ENCODE assay signal across 8 mouse cellular contexts in the genomic region with DNA sequence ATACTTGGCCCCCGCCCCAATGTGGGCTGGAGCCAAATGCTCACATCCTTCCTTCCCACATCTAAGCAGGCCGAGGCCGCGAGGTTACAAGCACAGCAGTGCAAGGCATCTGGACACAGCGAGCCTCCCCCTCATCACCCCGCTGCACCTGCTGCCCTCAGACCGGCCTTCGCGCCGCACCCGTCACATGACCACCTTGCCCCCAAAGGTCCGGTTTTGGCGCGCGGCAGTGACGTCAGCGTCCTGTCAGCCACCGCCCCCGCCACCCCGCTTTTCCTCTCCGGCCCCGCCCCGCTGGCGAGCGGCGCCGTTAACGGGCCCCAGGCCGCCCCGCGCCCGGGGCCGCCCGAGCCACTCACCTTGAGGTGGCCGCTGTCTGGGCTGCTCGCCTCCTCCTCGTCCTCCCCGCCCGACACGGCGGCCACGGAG. TPM values are rescaled to one million over a fixed set of nuclear protein-coding genes. Genes with fewer than 3 reads are reported as not detected.
DNase-seq lines count a peak whose midpoint lies in the region; ATAC-seq and TF ChIP-seq lines count a peak whose summit lies in the region.

No protein-coding gene starts in this region.

- H3K36me3 ChIP-seq in embryonic facial prominence, embryonic 12.5 days, result no peaks in the 10 kb centered on the region
- no peaks in the 10 kb centered on the region; the same call in none of the 2 replicates for H3K36me3 ChIP-seq in heart, adult 2 months (ENCODE audit: control insufficient read depth, insufficient read depth, low read length)

- peaks cover 2% of the 10 kb centered on the region; the same call in 1 of the 2 replicates for H3K79me2 ChIP-seq in heart, adult 2 months (replicated peaks; ENCODE audit: control insufficient read depth, insufficient read depth, low read length)

- 1% methylated on average over 41 of the region's 42 CpGs for WGBS in embryonic facial prominence, embryonic 12.5 days
- WGBS in heart, adult 2 months, result under 1% methylated on average over 42 of the region's 42 CpGs

- TF ChIP-seq CTCF in heart, adult 2 months (IDR thresholded peaks at IDR 0.05), result no peak

- intact Hi-C loops in heart, adult 2 months (cut with DNase I), result loop anchor here (10.0 kb wide), 2 partner anchors 337 to 1187 kb away; a partner anchor contains a TSS

- 0 out of 2 replicates have a peak, but pooled peaks have one; percentile 55 for TF ChIP-seq EP300 in heart, adult 2 months (IDR thresholded peaks at IDR 0.05; ENCODE audit: insufficient read depth, low read depth, low read length)

- peak; percentile 24; the same call in 1 of the 2 replicates for ATAC-seq in embryonic facial prominence, embryonic 12.5 days (ENCODE audit: insufficient number of reproducible peaks, insufficient read depth, low FRiP score, low TSS enrichment)

- no peaks in the 10 kb centered on the region for H3K9me3 ChIP-seq in embryonic facial prominence, embryonic 12.5 days

- peak; percentile 67 for DNase-seq in layer of hippocampus, adult 11-12 months (ENCODE audit: low spot score)
- no peak for DNase-seq in layer of hippocampus, adult 9-10 months (ENCODE audit: low spot score)
- DNase-seq in heart, adult 2 months, result peak; percentile 90
- DNase-seq in kidney, adult 8-10 months, result peak; percentile 82 to 87
- peak; percentile 93 for DNase-seq in liver
- peak; percentile 55 to 80 for DNase-seq in monocyte, adult 2 months (ENCODE audit: low read depth in 1 of 2, low spot score in 2 of 2)
- DNase-seq in spleen, postnatal 14 days (ENCODE audit: low spot score in 2 of 2), result peak; percentile 82 to 88

- no peaks in the 10 kb centered on the region for H3K27me3 ChIP-seq in embryonic facial prominence, embryonic 12.5 days
- no peaks in the 10 kb centered on the region for H3K27me3 ChIP-seq in heart, adult 2 months (ENCODE audit: control insufficient read depth, insufficient read depth, low read length)

- peak overlapping the region; percentile 79 for H3K9ac ChIP-seq in embryonic facial prominence, embryonic 12.5 days
- peak overlapping the region; percentile 58 for H3K9ac ChIP-seq in heart, adult 2 months (ENCODE audit: low read depth, low read length)

- TF ChIP-seq POLR2A in heart, adult 2 months (IDR thresholded peaks at IDR 0.05; ENCODE audit: insufficient read depth, low read depth, low read length), result peak; percentile 73

- peaks cover 10% of the 10 kb centered on the region for H3K4me1 ChIP-seq in embryonic facial prominence, embryonic 12.5 days
- H3K4me1 ChIP-seq in heart, adult 2 months (ENCODE audit: control insufficient read depth, insufficient read depth, low read length), result no peaks in the 10 kb centered on the region; the same call in 1 of the 2 replicates

- peak overlapping the region; percentile 89 for H3K4me3 ChIP-seq in embryonic facial prominence, embryonic 12.5 days
- H3K4me3 ChIP-seq in heart, adult 2 months, result peak overlapping the region; percentile 90

- peak overlapping the region; percentile 86 for H3K4me2 ChIP-seq in embryonic facial prominence, embryonic 12.5 days (replicated peaks)

- peak overlapping the region; percentile 89 for H3K27ac ChIP-seq in embryonic facial prominence, embryonic 12.5 days
- H3K27ac ChIP-seq in heart, adult 2 months, result peak overlapping the region; percentile 58

RNA-seq across cellular contexts. Expression of a gene that starts 0.7 kb away (rescaled TPM):
- 18.7 and 19.1 TPM in 2 replicates for polyA plus RNA-seq in embryonic facial prominence, embryonic 12.5 days (2016; fragmentation: Nextera tagmentation; extraction: Ambion mirVana)
- total RNA-seq in heart, adult 2 months (2021), result 10 to 100 TPM; 20.9 to 23.0 TPM
- 14.4 and 27.1 TPM in 2 replicates for polyA plus RNA-seq in heart, adult 2 months (2012; rRNA removed)

RNA-seq across cellular contexts. Expression of a gene that starts 9.4 kb away (rescaled TPM):
- 37.1 and 37.2 TPM in 2 replicates for polyA plus RNA-seq in embryonic facial prominence, embryonic 12.5 days (2016; fragmentation: Nextera tagmentation; extraction: Ambion mirVana)
- total RNA-seq in heart, adult 2 months (2021), result 10 to 100 TPM; 47.7 to 48.2 TPM
- 29.3 and 37.6 TPM in 2 replicates for polyA plus RNA-seq in heart, adult 2 months (2012; rRNA removed)

RNA-seq across cellular contexts. Expression of a gene that starts 23.1 kb away (rescaled TPM):
- 5.4 and 6.0 TPM in 2 replicates for polyA plus RNA-seq in embryonic facial prominence, embryonic 12.5 days (2016; fragmentation: Nextera tagmentation; extraction: Ambion mirVana)
- total RNA-seq in heart, adult 2 months (2021), result 1 to 10 TPM; 1.3 to 1.6 TPM
- polyA plus RNA-seq in heart, adult 2 months (2012; rRNA removed), result 1.7 and 3.1 TPM in 2 replicates
